Mouse (Mus musculus) gastrocnemius, postnatal 14 days (tissue): ENCODE results near the gene Ush2a. TPM values are rescaled to one million over a fixed set of nuclear protein-coding genes. Genes with fewer than 3 reads are reported as not detected.

Experiments used
- DNase-seq: peaks from one replicate; pipeline ENCODE4 v3.0.0; 2021; ENCODE audit warnings: mixed read lengths
- intact Hi-C: fragments of 180-260 bp; cut with DNase I; formaldehyde crosslinking; loops from one replicate; pipeline ENCODE4 v1.15.1; 2025; ENCODE audit warnings: low total_unique reads
- total RNA-seq, 2 experiments: library from RNA; stranded (reverse); gene quantifications; 2 replicates each; pipeline ENCODE4 v1.2.3; 2021

The Ush2a gene
- total RNA-seq, 2 experiments from 2014 or later = not detected

DNA sequence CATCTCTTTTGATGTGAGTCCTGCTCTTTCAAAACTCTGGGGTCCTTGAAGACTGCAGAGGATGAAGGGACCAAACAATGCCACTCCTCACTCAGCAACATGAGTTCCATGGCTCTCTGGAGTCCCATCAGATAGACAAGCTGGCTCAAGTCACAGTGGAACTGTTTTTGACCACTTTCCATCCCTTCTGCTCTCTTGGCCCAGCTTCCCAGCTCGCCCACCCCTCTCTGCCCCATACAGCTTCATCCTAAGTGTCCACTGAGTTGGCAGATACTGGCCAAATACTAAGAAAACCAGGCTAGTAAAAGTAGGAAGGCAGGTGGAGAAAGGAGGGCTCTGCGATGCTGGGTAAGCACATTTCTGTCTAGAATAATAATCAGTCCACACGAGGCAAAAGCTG lies 265.6 kb downstream of the Ush2a start:
- intact Hi-C loops = no loop called here
- DNase-seq = no peak

DNA sequence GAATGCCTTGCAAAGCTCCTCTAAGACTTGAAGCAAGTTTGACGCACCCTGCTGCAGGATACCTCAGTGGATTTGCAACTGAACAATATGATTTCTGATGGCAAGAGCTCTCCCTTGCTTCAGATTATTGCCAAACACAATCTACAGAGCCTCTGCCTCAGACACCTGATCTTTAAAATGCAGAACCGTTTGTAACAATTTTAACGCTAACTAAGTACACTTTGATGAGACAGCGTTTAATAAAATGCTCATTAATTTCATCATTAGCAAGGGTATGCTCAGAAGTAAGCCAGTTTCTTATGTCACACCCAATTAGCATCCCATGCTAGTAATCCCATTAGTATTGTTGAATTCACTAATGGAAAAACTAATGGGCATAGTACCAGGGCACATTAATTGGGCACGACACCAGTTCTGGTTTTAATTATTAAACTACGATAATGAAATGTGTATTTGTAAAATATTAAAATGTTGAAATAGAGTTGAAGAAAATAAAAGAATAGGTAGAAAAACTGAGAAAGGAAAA lies 267.8 kb downstream of the Ush2a start:
- intact Hi-C loops = no loop called here
- no peak for DNase-seq

GRCm38 (mm10) chr1:188537021-188537420 lies 275.2 kb downstream of the Ush2a start:
- intact Hi-C loops = no loop called here
- no peak for DNase-seq

DNA sequence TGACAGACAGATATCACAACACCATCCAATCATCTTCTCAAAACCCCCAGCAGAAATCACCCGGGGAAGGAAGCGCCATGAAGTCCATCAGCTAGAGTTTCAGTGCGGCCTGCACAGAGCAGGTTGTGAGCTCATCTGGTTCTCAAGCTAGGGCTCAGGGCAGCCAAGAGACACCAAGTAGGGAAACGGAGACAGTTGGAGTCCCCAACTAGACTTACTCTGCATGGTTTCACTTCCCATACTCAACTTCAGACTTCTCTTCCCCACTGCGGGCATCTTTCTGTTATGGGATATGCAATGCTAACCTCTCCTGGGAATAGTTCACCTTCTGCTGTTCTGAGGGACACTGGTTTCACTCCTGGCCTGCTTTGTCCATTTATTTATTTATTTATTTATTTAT lies 277.8 kb downstream of the Ush2a start:
- no peak for DNase-seq
- intact Hi-C loops = no loop called here

GRCm38 (mm10) chr1:188541492-188541891 lies 279.7 kb downstream of the Ush2a start:
- intact Hi-C loops = no loop called here

GRCm38 (mm10) chr1:188543364-188543763 lies 281.5 kb downstream of the Ush2a start:
- intact Hi-C loops = no loop called here
- no peak for DNase-seq

More at GRCm38 (mm10) chr1:188541492-188541891, 279.7 kb downstream of the Ush2a start:
- DNase-seq = no peak

GRCm38 (mm10) chr1:188549686-188550085 lies 287.9 kb downstream of the Ush2a start:
- intact Hi-C loops = no loop called here

DNA sequence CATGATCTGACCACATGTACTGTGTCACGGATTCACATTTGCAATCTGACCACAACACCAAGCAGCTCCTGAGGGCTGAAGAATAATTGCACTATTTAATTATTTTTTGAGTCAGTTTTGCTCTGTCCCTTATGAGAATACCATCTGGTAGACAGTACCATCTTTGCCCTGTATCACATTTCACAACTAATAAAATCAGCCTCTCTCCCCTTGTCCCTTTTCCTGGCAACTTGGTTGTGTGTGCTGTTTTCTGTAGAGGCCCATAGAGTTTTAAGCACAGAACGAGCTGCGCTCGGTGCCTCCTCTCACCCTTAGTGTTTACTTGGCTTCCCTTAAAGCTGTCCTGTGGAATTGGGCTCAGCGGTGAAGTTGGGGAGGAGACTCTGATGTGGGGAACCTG lies 290.0 kb downstream of the Ush2a start:
- DNase-seq = no peak
- intact Hi-C loops = no loop called here

More at GRCm38 (mm10) chr1:188549686-188550085, 287.9 kb downstream of the Ush2a start:
- DNase-seq = no peak

DNA sequence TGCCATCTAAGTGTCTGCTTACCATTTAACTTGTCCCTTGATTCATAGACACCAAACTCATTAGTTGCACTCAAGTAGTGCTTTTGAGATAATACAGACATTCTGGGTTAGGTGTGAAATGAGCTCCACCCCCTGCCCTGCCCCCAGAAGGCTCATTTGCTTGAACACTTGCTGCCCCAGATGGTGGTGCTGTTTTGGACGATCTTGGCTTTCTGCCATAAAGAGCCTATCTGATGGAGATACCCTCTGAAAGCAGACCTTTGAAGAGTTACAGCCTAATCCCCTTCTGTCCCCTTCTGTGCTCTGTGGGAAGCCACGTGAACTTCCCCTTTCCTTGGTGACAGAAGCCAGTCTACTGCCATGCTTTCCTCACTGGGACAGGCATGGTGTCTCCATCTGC lies 297.1 kb downstream of the Ush2a start:
- DNase-seq = no peak
- intact Hi-C loops = no loop called here

GRCm38 (mm10) chr1:188566229-188566628 lies 304.4 kb downstream of the Ush2a start:
- no peak for DNase-seq
- intact Hi-C loops = no loop called here

GRCm38 (mm10) chr1:188567486-188567885 lies 305.7 kb downstream of the Ush2a start:
- no peak for DNase-seq
- intact Hi-C loops = no loop called here

- intact Hi-C loops = no loop called here
- no peak for DNase-seq
Measured at GRCm38 (mm10) chr1:188568295-188568961, 306.6 kb downstream of the Ush2a start.

- no peak for DNase-seq
- intact Hi-C loops = no loop called here
Measured at GRCm38 (mm10) chr1:188576246-188576747, 314.5 kb downstream of the Ush2a start.

DNA sequence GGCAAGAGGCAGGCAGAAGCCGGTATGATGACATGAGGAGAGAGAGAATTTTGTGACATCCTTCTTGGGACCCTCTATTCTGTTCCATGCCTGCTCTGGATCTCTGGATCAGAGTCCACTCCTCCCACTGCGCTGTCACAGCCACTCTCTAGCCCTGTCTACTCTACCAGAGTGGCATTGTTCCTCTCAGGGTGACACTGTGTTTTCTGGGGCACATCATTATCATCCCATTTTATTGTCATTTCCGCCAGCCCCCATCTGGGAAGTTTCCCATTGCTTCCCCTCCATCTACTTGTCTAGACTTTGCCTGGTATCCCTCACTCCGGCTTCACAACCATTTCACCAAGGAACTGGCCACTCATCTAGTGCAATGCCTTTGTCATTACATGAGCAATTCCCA lies 315.6 kb downstream of the Ush2a start:
- intact Hi-C loops = no loop called here
- no peak for DNase-seq

DNA sequence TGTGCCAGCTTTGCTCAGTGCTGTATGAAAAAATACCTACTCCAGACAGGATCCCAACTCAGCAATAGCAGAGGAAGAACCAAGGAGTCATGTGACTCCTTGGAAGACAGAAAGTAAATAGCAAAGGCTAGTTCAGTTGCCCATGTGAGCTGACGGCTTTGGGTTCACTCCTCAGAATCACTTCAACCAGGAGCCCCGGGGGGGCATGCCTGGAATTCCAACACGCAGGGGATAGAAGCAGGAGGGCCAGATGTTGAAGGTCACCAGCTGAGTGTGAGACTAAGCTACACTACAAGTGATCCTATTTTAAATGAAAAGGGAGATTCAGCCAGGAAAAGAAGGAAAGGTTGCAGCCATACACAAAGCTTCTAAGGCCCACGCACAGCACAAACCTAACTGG lies 319.3 kb downstream of the Ush2a start:
- intact Hi-C loops = no loop called here

GRCm38 (mm10) chr1:188595251-188595650 lies 333.4 kb downstream of the Ush2a start:
- no peak for DNase-seq
- intact Hi-C loops = no loop called here

More for the DNA sequence above, 319.3 kb downstream of the Ush2a start:
- DNase-seq = no peak

DNA sequence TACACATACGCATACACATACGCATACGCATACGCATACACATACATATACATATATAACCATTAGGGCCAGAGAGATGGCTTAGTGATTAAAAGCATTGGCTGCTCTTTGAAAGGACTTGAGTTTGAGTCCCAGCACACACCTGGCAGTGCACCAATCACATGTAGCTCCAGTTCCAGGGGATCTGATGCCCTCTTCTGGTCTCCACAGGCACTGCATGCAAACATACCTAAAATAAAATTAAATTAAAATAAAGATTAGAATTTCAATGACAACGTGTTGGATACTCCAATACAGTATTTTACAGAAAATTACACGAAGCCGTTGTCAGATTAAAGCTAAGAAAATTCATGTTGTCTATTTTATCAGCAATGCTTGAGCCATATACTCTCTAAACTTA lies 336.2 kb downstream of the Ush2a start:
- no peak for DNase-seq
- intact Hi-C loops = no loop called here

DNA sequence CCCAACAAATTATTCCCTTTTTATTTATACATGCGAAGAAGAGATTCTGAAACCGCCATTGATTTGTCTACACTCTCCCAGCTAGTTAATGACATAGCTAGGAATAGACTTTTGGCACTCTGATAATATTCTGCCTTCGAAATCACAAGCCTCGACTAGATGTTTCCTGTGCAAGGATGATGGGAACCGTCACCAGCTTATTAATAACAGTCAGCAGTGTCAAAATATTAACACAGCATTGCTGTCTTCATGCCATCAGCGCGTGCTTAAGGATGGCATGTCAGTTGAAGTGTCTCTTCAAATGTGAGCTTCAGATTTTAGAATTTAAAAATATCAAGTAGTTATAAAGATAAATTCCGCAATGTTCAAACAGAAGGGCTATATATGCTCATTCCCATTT lies 337.3 kb downstream of the Ush2a start:
- DNase-seq = no peak
- intact Hi-C loops = no loop called here

DNA sequence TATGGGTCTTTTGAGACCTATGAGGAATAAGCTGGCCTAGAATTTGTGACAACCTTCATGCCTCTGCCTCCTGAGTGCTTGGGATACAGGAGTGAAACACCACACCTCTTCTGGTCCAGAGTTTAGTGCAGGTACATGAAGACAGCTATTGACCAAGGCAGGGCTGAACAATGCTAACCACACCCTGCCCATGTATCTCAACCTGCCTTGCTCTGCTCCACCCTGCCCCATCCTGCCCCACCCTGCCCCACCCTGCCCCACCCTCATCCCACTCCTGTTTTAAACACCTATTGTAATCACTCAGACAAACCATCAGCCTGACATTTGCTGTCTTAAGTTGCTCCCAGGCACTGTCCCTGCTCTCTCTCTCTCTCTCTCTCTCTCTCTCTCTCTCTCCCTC lies 344.6 kb downstream of the Ush2a start:
- intact Hi-C loops = no loop called here
- no peak for DNase-seq

- DNase-seq = no peak
- intact Hi-C loops = no loop called here
Measured at GRCm38 (mm10) chr1:188616547-188616946, 354.7 kb downstream of the Ush2a start.

DNA sequence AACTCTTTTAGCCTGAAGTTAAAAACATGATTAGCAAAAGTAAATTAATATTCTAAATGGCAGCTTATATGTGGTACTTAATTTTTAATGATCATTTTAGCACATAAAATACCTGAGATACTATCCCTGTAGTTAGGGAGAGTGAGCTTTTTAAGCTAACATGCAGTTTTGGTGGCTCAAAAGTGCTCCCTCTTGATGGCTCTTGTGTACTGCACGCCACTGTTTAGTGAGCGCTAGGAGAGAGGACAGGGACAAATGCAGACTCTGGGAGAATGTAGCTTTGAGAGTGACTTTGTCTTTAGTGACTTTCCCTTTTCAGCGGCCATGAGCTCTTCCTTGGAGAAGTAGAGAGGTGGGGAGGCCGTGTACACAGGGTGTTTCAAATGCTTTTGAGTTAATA lies 371.9 kb downstream of the Ush2a start:
- intact Hi-C loops = no loop called here
- no peak for DNase-seq
